Mouse (Mus musculus) cerebral cortex, adult 2 months (tissue): ENCODE measurements around the gene Dkkl1.

Source experiments
- WGBS: fragments of 180-500 bp; shearing (Covaris S2); methylation state at CpG from one replicate; pipeline ENCODE4 v1.1.7; 2018; 5-methylcytosine and 5-hydroxymethylcytosine counted together

Dkkl1 gene

DNA sequence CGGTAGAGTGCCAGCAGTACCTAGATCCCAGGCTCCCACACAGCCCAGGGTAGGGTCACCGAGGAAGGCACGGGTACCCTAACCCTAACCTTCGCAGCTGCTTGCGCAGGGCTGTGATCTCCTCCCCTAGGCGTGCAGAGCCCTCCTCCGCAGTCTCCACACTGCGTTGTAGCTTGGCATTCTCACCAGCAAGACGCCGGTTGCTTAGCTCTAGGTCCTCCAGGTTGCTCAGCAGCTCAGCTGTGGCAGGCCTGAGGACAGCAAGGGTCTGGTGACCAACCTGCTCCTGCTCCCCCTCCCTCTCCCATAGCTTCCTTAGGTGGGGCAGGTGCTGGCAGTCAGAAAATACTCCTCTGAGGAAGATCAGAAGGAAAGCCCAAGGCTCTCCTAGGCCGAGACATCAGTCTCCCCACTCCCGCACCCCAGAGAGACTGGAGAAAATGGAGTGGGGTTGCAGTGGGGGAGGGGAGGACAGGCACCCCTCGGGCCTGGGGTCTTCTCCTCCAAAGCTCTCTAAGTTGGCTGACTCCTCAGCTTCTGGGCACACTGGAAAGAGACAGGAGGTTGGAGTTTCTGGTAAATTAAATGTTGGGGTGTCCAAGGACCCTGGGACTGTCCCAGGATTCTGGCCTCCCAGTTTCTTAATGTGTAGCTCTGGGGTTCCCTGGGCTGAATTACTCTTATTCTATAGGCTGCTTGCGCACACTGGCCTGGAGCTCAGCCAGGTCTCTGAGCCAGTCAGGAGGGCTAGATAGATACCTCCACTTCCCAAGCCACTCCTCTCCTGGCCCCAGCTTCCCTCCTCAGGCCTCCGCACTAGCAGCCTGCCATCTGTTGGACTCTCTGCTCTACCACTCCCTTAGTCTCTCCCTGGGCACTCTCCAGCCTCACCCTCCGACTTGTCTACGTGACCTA lies 17.8 kb downstream of the Dkkl1 start:
- 67% methylated on average over 17 of the region's 17 CpGs for WGBS

DNA sequence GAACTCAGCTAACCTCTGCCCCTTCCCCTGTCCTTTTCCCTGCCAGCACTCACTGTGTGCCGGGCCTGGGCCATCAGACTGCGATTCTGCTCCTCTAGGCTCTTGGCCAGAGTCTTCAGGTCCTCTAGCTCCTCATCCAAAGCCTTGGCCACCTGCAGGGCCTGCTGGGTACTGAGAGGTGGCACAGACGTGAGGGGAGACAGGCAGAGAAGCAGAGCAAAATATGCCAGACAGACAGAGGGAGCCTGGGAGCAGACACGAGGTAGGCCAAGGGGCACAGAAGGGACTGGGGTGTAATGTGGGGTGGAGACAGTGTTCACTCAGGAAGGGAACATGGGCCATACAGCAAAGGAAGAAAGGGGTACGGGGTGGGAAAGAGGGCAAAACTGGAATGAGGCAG lies 18.5 kb downstream of the Dkkl1 start:
- 55% methylated on average over 5 of the region's 5 CpGs for whole genome bisulfite sequencing

DNA sequence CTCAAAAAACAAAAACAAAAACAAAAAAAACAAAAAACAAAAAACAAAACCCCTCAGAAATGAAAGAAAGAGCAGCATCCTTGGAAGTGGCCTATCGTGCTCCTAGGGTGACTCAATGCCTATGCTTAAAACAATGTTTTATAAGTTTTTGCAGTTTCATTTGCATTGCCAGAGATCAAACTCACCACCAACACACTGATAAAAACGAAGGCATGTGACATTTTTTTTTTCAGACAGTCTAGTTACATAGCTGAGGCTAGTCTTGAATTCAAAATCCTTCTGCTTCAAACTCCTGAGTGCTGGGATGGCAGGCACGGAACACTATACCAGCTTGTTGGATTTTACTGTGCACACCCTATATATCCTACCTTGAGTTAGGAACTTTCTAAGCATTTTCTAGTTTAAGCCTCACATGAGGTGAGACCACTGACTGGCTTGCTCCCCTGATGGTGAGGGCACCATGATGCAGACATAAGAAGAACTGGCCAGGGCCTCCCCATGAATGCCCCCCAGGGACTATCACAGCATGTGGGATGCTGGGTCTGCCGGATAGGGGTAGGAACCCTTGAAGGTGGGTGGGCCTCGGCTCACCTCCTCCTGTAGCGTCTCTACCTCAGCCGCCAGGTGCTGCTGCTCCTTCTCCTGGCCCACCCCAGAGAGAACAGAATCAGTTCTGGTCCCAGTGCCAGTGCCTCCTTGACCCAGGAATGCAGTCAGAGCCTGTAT lies 19.2 kb downstream of the Dkkl1 start:
- WGBS = 82% methylated on average over 7 of the region's 7 CpGs

DNA sequence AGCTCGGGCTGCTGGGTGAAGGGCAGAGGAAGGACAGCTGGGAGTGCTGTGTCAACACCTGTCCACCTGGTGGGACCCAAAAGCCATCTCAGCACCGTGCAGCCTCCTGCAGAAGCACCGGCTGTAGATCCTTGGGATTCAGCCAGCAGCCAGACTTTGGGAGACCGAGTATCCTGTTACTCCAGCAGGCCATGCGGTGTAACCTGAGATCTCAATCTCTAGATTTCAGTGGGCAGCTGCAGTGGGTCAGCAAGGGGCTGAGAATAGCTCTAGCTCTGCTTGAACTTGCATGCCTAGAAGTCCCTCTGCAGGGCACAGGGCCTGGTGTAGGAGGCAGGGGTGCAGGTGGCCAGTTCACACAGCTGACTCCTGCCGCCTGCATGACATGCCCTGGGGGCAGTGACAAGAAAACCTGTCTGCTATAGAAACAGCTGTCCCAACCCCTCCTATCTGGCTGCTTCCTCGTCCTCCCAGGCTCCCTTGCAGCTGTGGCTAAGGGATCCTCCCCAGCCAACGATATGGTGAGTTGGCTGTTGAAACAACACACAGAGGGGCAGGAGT lies 20.1 kb downstream of the Dkkl1 start:
- 42% methylated on average over 8 of the region's 8 CpGs for WGBS

DNA sequence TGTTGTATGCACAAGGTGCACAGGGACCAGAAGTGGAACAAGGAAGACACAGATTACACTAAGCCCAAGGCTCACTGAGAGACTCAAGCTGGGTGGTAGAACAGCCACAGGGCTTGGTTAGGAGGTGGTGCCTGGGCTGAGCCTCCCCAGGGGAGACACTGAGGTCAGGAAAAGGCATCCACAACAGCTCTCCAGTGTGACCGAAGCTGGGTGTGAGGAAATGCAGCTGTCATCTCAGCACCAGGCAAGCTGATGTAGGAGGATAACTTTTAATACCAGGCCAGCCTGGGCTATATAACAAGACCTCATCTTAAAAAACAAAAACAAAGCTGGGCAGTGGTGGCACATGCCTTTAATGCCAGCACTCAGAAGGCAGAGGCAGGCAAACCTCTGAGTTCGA lies 20.8 kb downstream of the Dkkl1 start:
- 70% methylated on average over 2 of the region's 2 CpGs for WGBS

DNA sequence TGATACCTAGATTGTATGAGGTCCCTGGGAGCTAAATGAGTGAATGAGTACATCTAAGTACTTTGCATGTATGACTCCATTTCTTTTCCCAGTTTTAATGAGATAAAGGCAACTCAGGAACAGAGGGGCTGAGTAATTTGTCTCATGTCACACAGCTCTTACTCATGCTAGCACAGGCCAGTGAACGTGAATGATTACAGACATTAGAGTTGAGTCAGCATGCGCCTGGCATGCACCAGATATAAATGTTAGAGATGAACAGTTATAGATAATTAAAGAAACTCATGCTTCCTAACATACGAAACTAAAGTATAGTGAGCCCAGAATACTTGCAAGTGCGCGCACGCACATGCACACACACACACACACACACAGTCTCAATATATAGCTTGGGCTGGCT lies 21.8 kb downstream of the Dkkl1 start:
- 57% methylated on average over 6 of the region's 6 CpGs for WGBS

DNA sequence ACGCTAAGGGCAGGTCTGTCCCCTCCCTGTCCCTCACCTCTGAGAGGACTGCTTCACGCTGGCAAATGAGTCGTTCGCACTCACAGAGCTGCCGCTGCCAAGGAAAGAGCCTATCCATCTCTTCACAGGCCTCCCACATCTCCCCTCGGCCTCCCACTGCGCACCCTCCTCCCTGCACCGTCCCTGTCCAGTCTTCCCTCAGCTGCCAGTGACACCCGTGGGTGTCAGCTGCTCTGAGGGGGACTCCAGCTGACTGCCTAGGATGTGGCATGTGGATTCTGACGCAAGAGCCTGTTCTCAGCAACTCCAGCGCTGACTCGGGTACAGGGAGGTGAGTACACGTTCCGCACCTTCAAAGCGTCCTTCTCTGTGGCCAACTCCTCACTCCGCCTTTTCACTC lies 22.3 kb downstream of the Dkkl1 start:
- WGBS = 36% methylated on average over 16 of the region's 16 CpGs

DNA sequence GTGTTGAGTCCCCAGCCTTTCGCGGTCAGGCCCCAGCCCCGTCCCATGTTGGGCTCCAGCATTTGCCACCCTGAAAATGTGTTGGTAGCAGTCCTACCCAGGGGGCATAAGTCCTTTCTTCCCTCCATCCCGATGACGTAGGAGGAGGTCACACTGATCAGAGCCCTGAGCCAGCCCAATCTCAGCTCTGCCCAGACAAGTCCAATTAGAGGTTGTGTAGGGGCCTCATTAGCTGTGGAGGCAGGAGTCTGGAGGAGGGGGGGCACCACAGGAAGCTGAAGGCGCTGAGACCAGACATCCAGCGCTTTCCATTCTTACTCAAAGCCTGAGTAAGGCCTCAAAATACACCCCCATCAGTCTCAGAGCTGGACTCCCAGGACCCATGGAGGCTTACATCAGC lies 26.0 kb downstream of the Dkkl1 start:
- WGBS = 70% methylated on average over 7 of the region's 7 CpGs

DNA sequence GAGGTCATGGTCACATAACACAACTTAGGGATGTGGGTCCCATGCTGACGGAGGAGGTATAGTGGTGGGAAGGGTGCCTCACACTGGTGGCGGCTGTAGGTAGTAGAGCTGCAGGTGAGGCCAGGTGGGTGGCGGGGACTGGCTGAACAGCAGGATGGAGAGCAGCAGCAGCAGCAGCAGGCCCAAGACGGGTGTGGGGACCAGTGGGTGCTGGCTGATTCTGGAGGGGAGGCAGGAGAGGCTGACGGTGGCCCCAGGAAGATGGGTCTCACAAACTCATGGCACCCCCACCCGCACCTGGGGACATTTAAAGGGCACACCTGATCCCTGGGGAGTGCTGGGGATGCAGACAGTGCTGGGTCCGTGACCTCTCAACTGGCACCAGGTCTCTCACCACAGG lies 28.3 kb downstream of the Dkkl1 start:
- WGBS = 79% methylated on average over 7 of the region's 7 CpGs

DNA sequence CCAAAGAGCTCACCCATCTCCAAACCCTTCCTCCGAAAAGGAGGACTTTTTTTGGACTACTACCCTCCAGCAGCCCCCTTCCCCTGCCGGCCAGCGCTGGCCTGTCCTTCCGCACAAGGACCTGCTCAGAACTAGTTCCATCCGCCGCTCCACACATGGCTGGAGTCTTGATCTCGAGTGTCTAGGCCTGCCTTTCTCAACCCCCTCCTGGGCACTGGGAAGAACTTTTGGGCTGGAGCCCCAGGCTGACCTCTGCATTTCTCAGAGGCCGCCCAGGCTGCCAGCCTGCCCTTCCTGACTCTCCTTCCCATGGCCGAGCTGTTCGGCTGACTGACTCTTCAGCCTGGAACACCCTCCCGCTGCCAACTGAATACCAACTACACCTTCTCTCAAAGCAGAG lies 29.3 kb downstream of the Dkkl1 start:
- WGBS = 12% methylated on average over 11 of the region's 11 CpGs

DNA sequence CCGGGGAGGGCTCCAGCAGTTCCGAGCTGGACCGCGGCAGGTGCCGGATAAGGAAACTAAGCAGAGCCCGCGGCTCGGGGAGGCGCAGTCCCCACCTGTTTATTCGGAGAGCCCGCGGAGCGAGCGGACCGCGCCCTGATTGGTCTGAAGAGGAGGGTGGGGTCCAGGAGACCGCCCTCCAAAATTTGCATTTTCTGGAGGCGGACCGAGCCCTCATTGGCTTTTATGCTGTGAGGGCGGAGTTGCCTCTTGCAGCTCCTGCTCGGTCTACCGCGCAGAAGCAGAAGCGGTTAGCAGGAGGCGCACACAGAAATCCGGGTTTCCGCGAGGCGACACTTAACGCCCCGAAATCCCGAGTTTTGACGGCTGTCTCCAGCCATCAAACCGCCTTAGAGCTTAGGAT lies 29.7 kb downstream of the Dkkl1 start:
- under 1% methylated on average over 34 of the region's 34 CpGs for WGBS

DNA sequence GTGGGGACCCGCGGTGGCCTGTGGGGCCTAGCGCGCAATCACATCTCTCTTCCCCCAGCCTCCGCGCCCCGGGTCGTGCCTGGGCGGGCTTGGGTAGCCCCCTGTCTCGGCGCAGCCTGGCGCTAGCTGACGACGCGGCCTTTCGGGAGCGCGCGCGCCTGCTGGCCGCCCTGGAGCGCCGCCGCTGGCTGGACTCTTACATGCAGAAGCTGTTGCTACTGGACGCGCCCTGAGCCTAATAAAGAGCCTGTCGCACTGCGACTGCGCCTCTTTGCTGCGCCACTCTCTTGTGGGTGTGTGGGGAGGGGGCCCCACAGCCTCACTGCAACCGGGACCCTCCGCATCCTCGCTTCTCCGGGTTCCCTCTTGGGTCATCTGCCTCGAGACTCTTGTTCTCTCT lies 30.4 kb downstream of the Dkkl1 start:
- 3% methylated on average over 35 of the region's 35 CpGs for WGBS

DNA sequence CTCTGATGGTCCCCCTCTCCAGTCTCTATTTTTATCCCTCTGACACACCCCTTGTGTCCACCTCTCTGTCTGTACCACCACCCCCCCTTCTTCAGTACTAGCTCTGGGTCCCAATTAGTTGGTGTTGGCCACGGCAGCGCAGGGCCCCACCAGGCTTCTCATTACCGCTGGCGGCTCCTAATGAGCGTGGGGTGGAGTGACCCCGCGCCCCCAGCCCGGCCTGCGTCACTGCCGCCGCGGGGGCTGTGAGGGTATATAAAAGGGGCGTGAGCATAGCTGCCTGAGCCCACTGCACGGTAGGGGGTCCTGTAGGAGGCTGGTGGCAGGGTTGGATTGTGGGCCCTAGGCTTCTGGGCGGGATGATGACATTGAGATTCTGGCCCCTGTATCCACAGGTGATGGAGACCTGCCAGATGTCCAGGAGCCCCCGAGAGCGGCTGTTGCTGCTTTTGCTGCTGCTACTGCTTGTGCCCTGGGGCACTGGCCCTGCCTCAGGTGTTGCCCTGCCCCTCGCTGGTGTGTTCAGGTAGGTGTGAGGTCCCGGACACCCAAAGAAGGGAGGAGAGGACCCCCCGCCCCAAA lies 31.0 kb downstream of the Dkkl1 start, which contains the start of gene Pth2:
Gene Pth2 (plus strand): TSS at position 100 of the 582 bp plus-strand sequence.
- 21% methylated on average over 20 of the region's 20 CpGs for WGBS

DNA sequence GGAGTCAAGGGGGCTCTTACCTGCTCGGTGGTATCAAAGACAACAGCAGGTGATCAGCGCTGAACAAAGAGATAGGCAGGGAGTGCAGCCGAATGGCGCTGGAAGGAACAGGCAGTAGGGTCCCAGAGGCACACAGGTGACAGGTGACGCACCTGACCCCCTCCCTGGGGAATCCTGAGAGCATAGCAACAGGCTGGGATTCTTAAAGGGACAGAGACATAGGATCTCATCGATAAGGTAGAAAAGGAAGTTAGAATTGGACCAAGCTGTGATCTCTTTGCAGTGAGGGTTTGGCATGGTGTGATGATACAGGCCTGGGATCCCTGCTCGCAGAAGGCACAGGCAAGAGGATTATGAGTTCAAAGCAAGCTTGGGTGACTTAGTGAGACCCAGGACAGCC lies 32.5 kb downstream of the Dkkl1 start, which contains the start of gene Gfy:
Gene Gfy (minus strand): TSS at position 101 of the 400 bp plus-strand sequence.
- 43% methylated on average over 7 of the region's 7 CpGs for WGBS

DNA sequence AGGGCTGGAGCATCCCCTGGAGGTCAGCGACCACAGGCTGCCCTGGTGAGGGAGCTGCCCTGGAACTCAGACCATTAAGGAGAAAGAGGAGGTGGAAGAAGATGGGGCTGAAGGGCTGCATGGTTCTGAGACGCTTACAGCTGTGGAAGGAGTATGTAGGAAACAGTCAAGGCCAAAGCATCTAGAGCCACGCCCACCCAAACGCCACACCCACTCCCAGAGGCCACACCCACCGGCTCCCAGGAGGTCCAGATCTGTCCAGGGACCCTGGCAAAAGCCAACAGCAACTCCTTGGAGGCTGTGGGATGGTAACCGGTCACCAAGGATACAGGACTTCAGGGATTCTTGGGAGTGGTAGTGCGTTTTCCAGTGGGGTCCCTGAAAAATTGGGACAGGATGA lies 33.4 kb downstream of the Dkkl1 start:
- WGBS = 27% methylated on average over 7 of the region's 7 CpGs

DNA sequence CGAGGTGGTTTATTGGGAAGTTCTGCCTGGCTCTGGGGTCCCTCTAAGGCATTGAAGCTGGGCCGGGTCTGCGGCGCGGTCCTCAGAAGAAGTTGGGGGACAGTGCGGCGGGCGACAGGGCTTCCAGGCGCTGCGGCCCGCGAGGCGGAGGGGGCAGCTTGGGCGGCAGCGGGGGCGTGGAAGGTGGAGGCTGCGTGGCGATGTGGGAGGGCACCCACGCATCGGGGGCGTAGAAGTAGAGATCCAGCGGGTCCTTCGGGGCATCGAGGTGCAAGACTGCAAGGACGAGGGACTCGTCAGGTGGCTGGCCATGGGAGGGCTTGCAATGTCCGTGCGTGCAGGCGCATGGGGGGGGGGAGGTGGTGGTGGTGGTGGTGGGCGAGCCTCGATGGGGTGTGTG lies 35.6 kb downstream of the Dkkl1 start:
- 3% methylated on average over 31 of the region's 31 CpGs for WGBS

DNA sequence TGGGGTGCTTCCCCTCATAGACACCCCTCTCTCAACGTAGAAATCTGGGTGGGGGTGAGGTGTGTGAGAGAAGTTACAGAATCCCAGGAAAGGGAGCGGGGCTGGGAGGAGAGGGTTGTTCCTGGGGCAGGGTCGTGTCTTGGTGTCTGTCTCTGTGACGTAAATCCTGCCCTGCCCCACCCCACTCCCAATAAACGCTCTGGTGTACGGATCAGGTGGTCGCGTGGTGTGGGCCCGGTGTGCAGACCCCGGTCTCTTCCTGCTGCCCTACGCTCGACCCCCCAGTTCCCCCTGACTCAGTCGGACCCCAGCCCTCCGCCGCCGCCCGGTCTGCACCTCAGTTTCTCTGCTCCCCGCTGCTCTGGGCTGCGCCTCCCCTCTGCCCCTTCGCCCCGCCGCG lies 36.0 kb downstream of the Dkkl1 start:
- 3% methylated on average over 23 of the region's 23 CpGs for WGBS

DNA sequence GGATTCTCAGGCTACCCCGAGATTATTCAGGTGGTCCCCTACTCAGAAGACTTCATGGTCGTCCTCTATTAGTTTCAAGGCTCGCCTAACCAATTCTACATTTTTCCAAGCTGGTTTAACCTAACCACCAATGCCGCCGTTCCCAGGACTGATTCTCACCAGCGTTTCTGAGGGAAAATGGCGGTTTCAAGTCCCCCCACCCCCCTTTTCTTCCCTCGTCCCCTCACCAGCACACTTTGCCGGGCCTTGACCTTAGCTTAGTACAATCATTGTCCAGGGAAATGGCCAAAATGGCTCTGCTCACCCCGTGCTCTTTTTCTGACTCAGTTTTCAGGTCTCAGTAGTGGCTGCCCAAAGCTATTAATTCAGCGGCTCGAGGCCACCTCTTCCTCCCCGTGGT lies 36.5 kb downstream of the Dkkl1 start:
- WGBS = 8% methylated on average over 13 of the region's 13 CpGs

DNA sequence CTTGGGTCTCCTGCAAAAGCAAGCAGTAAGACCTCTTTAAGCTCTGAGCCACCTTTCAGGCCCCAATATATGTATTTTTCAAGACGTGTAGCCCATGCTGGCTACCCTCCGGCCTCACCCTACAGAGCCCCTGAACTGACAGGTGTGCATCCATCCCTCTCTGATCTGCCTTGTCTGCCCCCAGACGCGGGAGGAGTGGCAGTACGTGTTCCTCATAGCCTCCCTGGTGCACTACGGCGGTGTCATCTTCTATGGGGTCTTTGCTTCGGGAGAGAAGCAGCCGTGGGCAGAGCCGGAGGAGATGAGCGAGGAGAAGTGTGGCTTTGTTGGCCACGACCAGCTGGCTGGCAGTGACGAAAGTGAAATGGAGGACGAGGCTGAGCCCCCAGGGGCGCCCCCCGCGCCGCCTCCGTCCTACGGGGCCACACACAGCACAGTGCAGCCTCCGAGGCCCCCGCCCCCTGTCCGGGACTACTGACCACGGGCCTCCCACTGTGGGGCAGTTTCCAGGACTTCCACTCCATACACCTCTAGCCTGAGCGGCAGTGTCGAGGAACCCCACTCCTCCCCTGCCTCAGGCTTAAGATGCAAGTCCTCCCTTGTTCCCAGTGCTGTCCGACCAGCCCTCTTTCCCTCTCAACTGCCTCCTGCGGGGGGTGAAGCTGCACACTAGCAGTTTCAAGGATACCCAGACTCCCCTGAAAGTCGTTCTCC lies 37.2 kb downstream of the Dkkl1 start:
- WGBS = 6% methylated on average over 29 of the region's 29 CpGs

DNA sequence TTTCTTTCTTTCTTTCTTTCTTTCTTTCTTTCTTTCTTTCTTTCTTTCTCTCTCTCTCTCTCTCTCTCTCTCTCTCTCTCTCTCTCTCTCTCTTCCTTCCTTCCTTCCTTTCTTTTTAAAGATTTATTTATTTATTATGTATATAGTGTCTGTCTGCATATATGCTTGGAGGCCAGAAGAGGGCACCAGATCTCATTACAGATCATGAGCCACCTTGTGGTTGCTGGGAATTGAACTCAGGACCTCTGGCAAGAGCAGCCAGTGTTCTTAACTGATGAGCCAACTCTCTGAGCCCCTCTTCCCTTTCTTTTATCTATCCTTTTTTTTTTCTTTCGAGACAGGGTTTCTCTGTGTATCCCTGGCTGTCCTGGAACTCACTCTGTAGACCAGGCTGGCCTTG lies 38.2 kb downstream of the Dkkl1 start:
- WGBS = 67% methylated on average over 1 of the region's 1 CpGs

DNA sequence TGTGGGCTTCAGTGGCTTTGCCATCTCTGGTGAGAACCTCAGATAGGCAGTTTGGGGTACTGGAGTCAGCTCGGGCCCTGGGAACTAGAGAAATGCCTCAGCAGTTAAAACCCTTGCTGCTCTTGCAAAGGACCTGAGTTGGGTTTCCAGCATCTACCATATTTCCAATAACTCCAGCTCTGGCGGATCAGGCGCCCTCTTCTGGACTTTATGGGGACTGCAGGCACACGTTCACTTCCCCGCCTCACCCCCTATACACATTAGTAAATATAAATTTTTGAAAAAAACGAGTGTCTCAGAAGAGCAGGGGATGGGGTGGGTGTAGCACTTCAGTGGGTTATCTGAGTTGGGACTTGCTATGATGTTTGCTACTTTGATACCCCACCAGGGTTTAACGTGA lies 39.0 kb downstream of the Dkkl1 start:
- WGBS = 52% methylated on average over 7 of the region's 7 CpGs

DNA sequence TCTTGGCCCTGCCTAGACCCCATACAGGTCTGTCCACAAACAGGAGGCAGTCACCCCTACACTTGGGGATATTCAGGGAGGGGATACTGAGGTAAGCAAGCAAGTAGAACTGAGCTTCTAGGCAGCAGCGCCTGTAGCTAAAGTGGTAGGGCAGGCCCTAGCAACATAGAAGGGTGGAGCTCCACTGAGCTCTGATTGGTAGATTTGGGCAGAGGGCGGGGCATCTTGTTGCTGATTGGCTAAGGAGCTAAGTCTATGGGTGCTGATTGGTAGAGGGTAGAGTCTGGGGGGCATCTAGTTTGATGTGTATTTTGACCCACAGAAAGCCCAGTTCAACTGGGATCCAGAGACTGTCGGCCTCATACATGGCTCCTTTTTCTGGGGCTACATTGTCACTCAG lies 42.5 kb downstream of the Dkkl1 start:
- WGBS = 73% methylated on average over 3 of the region's 3 CpGs
